In the genomic region with DNA sequence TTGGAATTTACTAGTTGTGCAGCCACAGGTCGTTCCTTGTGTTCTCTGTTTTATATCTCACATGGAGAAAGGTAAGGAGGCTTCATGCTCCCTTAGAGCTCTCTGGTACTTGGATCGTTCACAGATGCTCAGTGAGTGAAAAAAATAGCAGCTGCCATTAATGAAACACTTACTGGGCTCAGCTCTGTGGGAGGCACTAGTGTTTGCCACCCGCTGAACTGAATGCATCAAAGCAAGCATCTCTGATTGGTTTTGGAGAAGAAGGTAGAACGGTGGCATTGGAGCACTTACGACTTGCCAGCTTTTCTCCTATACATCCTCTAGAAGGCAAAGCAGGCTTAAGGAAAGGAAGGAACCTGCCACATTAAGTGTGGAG, we compare ENCODE assay signal across 20 mouse cellular contexts. TPM values are rescaled to one million over a fixed set of nuclear protein-coding genes. Genes with fewer than 3 reads are reported as not detected.
A peak's percentile ranks its signal among the peaks of the same experiment; 100 is the strongest.
DNase-seq lines count a peak whose midpoint lies in the region; ATAC-seq and TF ChIP-seq lines count a peak whose summit lies in the region.
"Had no signal": no experiment of that assay in that cellular context is flagged by ENCODE, and none has a peak within 500 bp of the region (broad histone marks: within the 10 kb centered on the region; RNA-seq: fewer than 3 reads in every experiment).

No protein-coding gene starts in this region.

- H3K4me2 ChIP-seq in liver, embryonic 11.5 days: no peak overlapping the region
- H3K4me2 ChIP-seq in liver, postnatal 0 days (ENCODE audit: low read depth, low read length): no peak overlapping the region
- H3K4me2 ChIP-seq in embryonic facial prominence, embryonic 13.5 days: no peak overlapping the region; the same call in 1 of the 2 replicates
- H3K4me2 ChIP-seq: hindbrain, embryonic 14.5 days; neural tube, embryonic 13.5 days had no signal

- H3K4me3 ChIP-seq in liver, embryonic 11.5 days (ENCODE audit: low read depth, low read length): no peak overlapping the region
- no peak overlapping the region for H3K4me3 ChIP-seq in liver, postnatal 0 days (ENCODE audit: low read depth, low read length)
- H3K4me3 ChIP-seq in embryonic facial prominence, embryonic 13.5 days: no peak overlapping the region
- no peak overlapping the region for H3K4me3 ChIP-seq in macrophage (ENCODE audit: inconsistent target)
- H3K4me3 ChIP-seq: neural tube, embryonic 13.5 days had no signal

- no peak overlapping the region for H3K27ac ChIP-seq in liver, embryonic 11.5 days (ENCODE audit: low read depth, low read length)
- H3K27ac ChIP-seq in liver, postnatal 0 days (ENCODE audit: low read depth): no peak overlapping the region
- H3K27ac ChIP-seq in embryonic facial prominence, embryonic 13.5 days: peak overlapping the region; percentile 77
- H3K27ac ChIP-seq in macrophage: peak overlapping the region; percentile 76
- H3K27ac ChIP-seq: hindbrain, embryonic 14.5 days; neural tube, embryonic 13.5 days had no signal

- WGBS in liver, embryonic 11.5 days: 79% methylated on average over 5 of the region's 5 CpGs
- 83% methylated on average over 5 of the region's 5 CpGs for WGBS in liver, postnatal 0 days (ENCODE audit: insufficient replicate concordance)
- WGBS in embryonic facial prominence, embryonic 13.5 days: 31% methylated on average over 5 of the region's 5 CpGs
- WGBS in macrophage (ENCODE audit: missing documents): 95% methylated on average over 5 of the region's 5 CpGs

- no peaks in the 10 kb centered on the region for H3K36me3 ChIP-seq in liver, embryonic 11.5 days (ENCODE audit: control insufficient read depth, insufficient read depth, low read length)
- no peaks in the 10 kb centered on the region for H3K36me3 ChIP-seq in liver, postnatal 0 days (replicated peaks; ENCODE audit: insufficient read depth, low read length)
- H3K36me3 ChIP-seq in embryonic facial prominence, embryonic 13.5 days: no peaks in the 10 kb centered on the region
- H3K36me3 ChIP-seq in macrophage (ENCODE audit: inconsistent target): no peaks in the 10 kb centered on the region
- H3K36me3 ChIP-seq: neural tube, embryonic 13.5 days had no signal

- no peaks in the 10 kb centered on the region for H3K9me3 ChIP-seq in liver, embryonic 11.5 days (ENCODE audit: control insufficient read depth, low read length)
- H3K9me3 ChIP-seq in liver, postnatal 0 days (ENCODE audit: low read length): peaks cover 2% of the 10 kb centered on the region; the same call in 1 of the 2 replicates
- peaks cover 8% of the 10 kb centered on the region for H3K9me3 ChIP-seq in embryonic facial prominence, embryonic 13.5 days

- peak; percentile 52 for DNase-seq in heart, adult 11 months
- no peak for DNase-seq in heart, postnatal 14 days
- peak; percentile 5 for DNase-seq in liver, embryonic 11.5 days (ENCODE audit: low spot score)
- DNase-seq in liver, postnatal 0 days: no peak
- no peak for DNase-seq in embryo, embryonic 10 days (ENCODE audit: low spot score)
- DNase-seq in retina, postnatal 1 day: no peak
- DNase-seq: adrenal gland, postnatal 36 days; cerebellum, adult 9-10 months; gastrocnemius, postnatal 36 days; heart, postnatal 36 days; kidney, adult 9 months; kidney, postnatal 36 days; liver; midbrain, embryonic 14.5 days; thymus, postnatal 25 days had no signal

- no peak for ATAC-seq in liver, embryonic 11.5 days (replicated peaks; ENCODE audit: low FRiP score)
- ATAC-seq in liver, postnatal 0 days: no peak
- no peak for ATAC-seq in embryonic facial prominence, embryonic 13.5 days (ENCODE audit: insufficient number of reproducible peaks, insufficient read depth, low FRiP score, low TSS enrichment, low read depth)
- ATAC-seq: intestine, embryonic 16.5 days had no signal

- no peak overlapping the region for H3K9ac ChIP-seq in liver, embryonic 11.5 days (ENCODE audit: low read depth, low read length)
- H3K9ac ChIP-seq in liver, postnatal 0 days (replicated peaks): no peak overlapping the region
- no peak overlapping the region for H3K9ac ChIP-seq in embryonic facial prominence, embryonic 13.5 days
- H3K9ac ChIP-seq: hindbrain, embryonic 14.5 days; neural tube, embryonic 13.5 days had no signal

- H3K4me1 ChIP-seq in liver, embryonic 11.5 days (replicated peaks; ENCODE audit: control insufficient read depth, insufficient read depth, low read length): no peaks in the 10 kb centered on the region
- H3K4me1 ChIP-seq in liver, postnatal 0 days (ENCODE audit: insufficient read depth): no peaks in the 10 kb centered on the region
- H3K4me1 ChIP-seq in embryonic facial prominence, embryonic 13.5 days: peaks cover 27% of the 10 kb centered on the region

- TF ChIP-seq EP300 in liver, postnatal 0 days (IDR thresholded peaks at IDR 0.05; ENCODE audit: low read depth): no peak

- no peak for TF ChIP-seq CTCF in liver, postnatal 0 days (IDR thresholded peaks at IDR 0.05; ENCODE audit: low read depth)

- H3K79me2 ChIP-seq in macrophage (ENCODE audit: inconsistent target): no peaks in the 10 kb centered on the region

- H3K27me3 ChIP-seq in liver, embryonic 11.5 days (replicated peaks; ENCODE audit: control insufficient read depth, insufficient read depth, low read length): no peaks in the 10 kb centered on the region
- H3K27me3 ChIP-seq in liver, postnatal 0 days (ENCODE audit: insufficient read depth, low read length): no peaks in the 10 kb centered on the region
- H3K27me3 ChIP-seq in embryonic facial prominence, embryonic 13.5 days: no peaks in the 10 kb centered on the region
- H3K27me3 ChIP-seq: neural tube, embryonic 13.5 days had no signal

- intact Hi-C loops in heart, postnatal 14 days (cut with DNase I): no loop called here

RNA-seq across cellular contexts. Expression of a gene that starts 46.7 kb away (rescaled TPM):
- total RNA-seq in heart, postnatal 14 days (2021): 10 to 100 TPM; 58.3 to 72.6 TPM
- polyA plus RNA-seq in liver, embryonic 11.5 days (2014; fragmentation: Nextera tagmentation; extraction: Ambion mirVana): 16.4 and 20.7 TPM in 2 replicates
- polyA plus RNA-seq in liver, postnatal 0 days (2015; fragmentation: Nextera tagmentation; extraction: Ambion mirVana): 5.7 and 6.4 TPM in 2 replicates
- polyA plus RNA-seq in embryonic facial prominence, embryonic 13.5 days (2015; fragmentation: Nextera tagmentation; extraction: Ambion mirVana): 56.3 and 61.2 TPM in 2 replicates
- total RNA-seq in macrophage (2018; cell fraction: chromatin; rRNA removed): 100 to 1,000 TPM in 10 of 26 experiments, 10 to 100 TPM in 16; 17.6 to 414 (median 78.5) TPM
- total RNA-seq in macrophage (2018; cell fraction: cytosol; rRNA removed): 100 to 1,000 TPM in 18 of 26 experiments, 10 to 100 TPM in 8; 46.1 to 671 (median 174) TPM
- total RNA-seq in macrophage (2018; cell fraction: nucleus; rRNA removed): 100 to 1,000 TPM in 24 of 26 experiments, 10 to 100 TPM in 2; 58.0 to 810 (median 256) TPM
- 85.3 to 155 TPM (median 144 TPM) in 3 replicates for polyA plus RNA-seq in macrophage (2018)

Comparison
In these comparisons a context has a peak if more than half of its experiments do, and no peak if none do; other contexts are left out.
1. DNase-seq: peak in heart, adult 11 months (single experiment) and liver, embryonic 11.5 days (single experiment); none in heart, postnatal 14 days (0 of 2), liver, postnatal 0 days (single experiment), embryo, embryonic 10 days (single experiment) and retina, postnatal 1 day (single experiment).
2. H3K27ac ChIP-seq: peak in embryonic facial prominence, embryonic 13.5 days (single experiment) and macrophage (single experiment); none in liver, embryonic 11.5 days (single experiment) and liver, postnatal 0 days (single experiment).